Mouse (Mus musculus) heart, embryonic 11.5 days (tissue): Measurements from ENCODE around the gene Dpysl5. TPM values are rescaled to one million over a fixed set of nuclear protein-coding genes. Genes with fewer than 3 reads are reported as not detected.

Source experiments
- ATAC-seq: fragments of 200-750 bp; cut with Nextera tagmentation; replicated peaks from 2 replicates; pipeline ENCODE4 v1.8.0; 2017; ENCODE audit warnings: moderate library complexity; ENCODE audit not compliant: insufficient number of reproducible peaks, low FRiP score, low TSS enrichment
- H3K27ac ChIP-seq: fragments of 300-500 bp; sonication (generic); 2 replicates; pipeline ENCODE4 v1.5.1; 2014; ENCODE audit warnings: mild to moderate bottlenecking, low read depth, low read length
- H3K27me3 ChIP-seq: fragments of 300-500 bp; sonication (generic); 2 replicates; pipeline ENCODE4 v1.6.1; 2014; ENCODE audit warnings: mild to moderate bottlenecking, low read length, mixed read lengths; ENCODE audit not compliant: control insufficient read depth, insufficient read depth
- H3K36me3 ChIP-seq: fragments of 300-500 bp; sonication (generic); 2 replicates; pipeline ENCODE4 v1.6.1; 2014; ENCODE audit warnings: mild to moderate bottlenecking, low read length, moderate library complexity, mixed read lengths; ENCODE audit not compliant: control insufficient read depth, insufficient read depth
- H3K4me1 ChIP-seq: fragments of 300-500 bp; sonication (generic); 2 replicates; pipeline ENCODE4 v1.6.1; 2014; ENCODE audit warnings: low read length; ENCODE audit not compliant: control insufficient read depth, insufficient read depth
- H3K4me2 ChIP-seq: fragments of 300-500 bp; sonication (generic); 2 replicates; pipeline ENCODE4 v1.6.1; 2014; ENCODE audit warnings: mild to moderate bottlenecking, moderate library complexity
- H3K4me3 ChIP-seq: fragments of 300-500 bp; sonication (generic); 2 replicates; pipeline ENCODE4 v1.5.1; 2014; ENCODE audit warnings: low read depth, low read length
- H3K9ac ChIP-seq: fragments of 300-500 bp; sonication (generic); 2 replicates; pipeline ENCODE4 v1.6.1; 2014; ENCODE audit warnings: mild to moderate bottlenecking, low read depth, low read length, moderate library complexity
- H3K9me3 ChIP-seq: fragments of 300-500 bp; sonication (generic); replicated peaks from 2 replicates; pipeline ENCODE4 v1.6.1; 2016; ENCODE audit warnings: low read length; ENCODE audit not compliant: control insufficient read depth
- WGBS: fragments of 180-500 bp; shearing (Covaris S2); extraction: QIAGEN DNeasy Blood & Tissue Kit; methylation state at CpG from one replicate; pipeline ENCODE4 v1.1.7; 2014; ENCODE audit not compliant: insufficient replicate concordance; 5-methylcytosine and 5-hydroxymethylcytosine counted together
- polyA plus RNA-seq: library from polyadenylated mRNA; unstranded; fragments of >200 nt; fragmentation: Nextera tagmentation; extraction: Ambion mirVana; gene quantifications from 2 replicates; pipeline ENCODE4 v1.2.1, GENCODE M21; 2014

The Dpysl5 gene
- polyA plus RNA-seq, 1 experiment from 2014 or later = 3.5 TPM

GRCm38 (mm10) chr5:30815120-30815465, 103.7 kb downstream of the Dpysl5 start:
- H3K36me3 ChIP-seq = no peaks in the 10 kb centered on the region
- no peak for ATAC-seq
- H3K27ac ChIP-seq = no peak overlapping the region
- peaks cover 2% of the 10 kb centered on the region; the same call in 1 of the 2 replicates for H3K4me1 ChIP-seq
- H3K9ac ChIP-seq = peak overlapping the region; percentile 82
- WGBS = 5% methylated on average over 7 of the region's 7 CpGs
- H3K4me3 ChIP-seq = peak overlapping the region; percentile 86
- no peaks in the 10 kb centered on the region for H3K9me3 ChIP-seq
- H3K27me3 ChIP-seq = peaks cover 10% of the 10 kb centered on the region
- H3K4me2 ChIP-seq = peak overlapping the region; percentile 89

DNA sequence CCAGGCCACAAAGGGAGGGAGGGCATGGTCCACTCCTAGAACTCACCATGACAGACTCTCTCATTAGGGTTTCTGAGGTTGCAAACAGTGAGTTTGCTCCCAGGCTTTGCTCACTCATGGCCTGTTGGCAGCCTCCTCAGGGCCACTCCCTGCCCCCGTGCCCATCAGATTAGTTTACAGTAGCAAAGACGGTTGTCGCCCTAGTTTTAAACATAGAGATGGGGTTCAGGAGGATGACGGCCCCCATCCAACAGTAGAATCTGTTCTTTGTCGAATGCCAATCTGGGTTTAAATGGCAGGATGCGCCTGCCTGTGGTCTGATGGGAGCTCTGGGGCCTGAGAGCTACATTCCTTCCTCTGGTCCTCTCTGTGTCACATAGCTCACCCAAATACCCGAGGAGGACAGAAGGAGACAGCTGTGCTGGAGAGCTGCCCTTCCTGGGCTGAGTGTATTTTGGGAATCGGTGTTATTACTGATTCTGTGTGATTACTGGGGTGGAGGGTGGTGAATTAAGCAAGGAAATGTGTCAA, 105.0 kb downstream of the Dpysl5 start:
- 58% methylated on average over 8 of the region's 8 CpGs for WGBS
- no peak overlapping the region for H3K4me3 ChIP-seq
- H3K4me2 ChIP-seq = no peak overlapping the region
- no peak for ATAC-seq
- H3K27me3 ChIP-seq = peaks cover 10% of the 10 kb centered on the region
- no peaks in the 10 kb centered on the region for H3K36me3 ChIP-seq
- no peak overlapping the region for H3K9ac ChIP-seq
- H3K4me1 ChIP-seq = peaks cover 2% of the 10 kb centered on the region; the same call in 1 of the 2 replicates
- no peak overlapping the region for H3K27ac ChIP-seq
- no peaks in the 10 kb centered on the region for H3K9me3 ChIP-seq

- WGBS = 81% methylated on average over 8 of the region's 8 CpGs
- H3K4me1 ChIP-seq = peaks cover 2% of the 10 kb centered on the region; the same call in 1 of the 2 replicates
- ATAC-seq = no peak
- H3K9ac ChIP-seq = no peak overlapping the region
- no peak overlapping the region for H3K4me3 ChIP-seq
- H3K36me3 ChIP-seq = no peaks in the 10 kb centered on the region
- no peaks in the 10 kb centered on the region for H3K9me3 ChIP-seq
- H3K27ac ChIP-seq = no peak overlapping the region
- no peaks in the 10 kb centered on the region for H3K27me3 ChIP-seq
- H3K4me2 ChIP-seq = no peak overlapping the region
These were observed 107.5 kb downstream of the Dpysl5 start for GRCm38 (mm10) chr5:30818758-30819309.

DNA sequence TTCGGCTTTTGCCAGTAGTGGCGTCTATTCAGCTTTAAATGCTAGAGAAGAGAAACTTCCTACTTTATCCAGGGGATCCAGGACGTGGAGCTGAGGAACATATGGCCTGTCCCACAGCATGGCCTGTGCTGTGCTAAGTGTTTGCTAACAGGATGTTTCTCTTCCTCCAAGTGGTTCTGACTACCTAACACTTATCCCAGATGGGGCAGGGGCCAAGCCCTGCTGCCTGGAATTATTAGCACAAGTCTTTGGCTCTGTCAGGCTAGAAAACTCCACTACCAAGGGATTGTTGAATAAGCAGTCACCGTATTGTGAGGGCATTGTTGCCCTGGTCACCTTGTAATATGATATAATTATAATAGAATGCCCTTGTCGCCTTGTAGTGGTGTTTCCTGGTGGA, 111.3 kb downstream of the Dpysl5 start:
- no peak overlapping the region for H3K4me2 ChIP-seq
- H3K9me3 ChIP-seq = no peaks in the 10 kb centered on the region
- H3K4me1 ChIP-seq = peaks cover 6% of the 10 kb centered on the region
- WGBS = 72% methylated on average over 5 of the region's 5 CpGs
- no peak overlapping the region for H3K9ac ChIP-seq
- no peaks in the 10 kb centered on the region for H3K27me3 ChIP-seq
- H3K36me3 ChIP-seq = no peaks in the 10 kb centered on the region
- ATAC-seq = no peak
- no peak overlapping the region for H3K4me3 ChIP-seq
- H3K27ac ChIP-seq = no peak overlapping the region

DNA sequence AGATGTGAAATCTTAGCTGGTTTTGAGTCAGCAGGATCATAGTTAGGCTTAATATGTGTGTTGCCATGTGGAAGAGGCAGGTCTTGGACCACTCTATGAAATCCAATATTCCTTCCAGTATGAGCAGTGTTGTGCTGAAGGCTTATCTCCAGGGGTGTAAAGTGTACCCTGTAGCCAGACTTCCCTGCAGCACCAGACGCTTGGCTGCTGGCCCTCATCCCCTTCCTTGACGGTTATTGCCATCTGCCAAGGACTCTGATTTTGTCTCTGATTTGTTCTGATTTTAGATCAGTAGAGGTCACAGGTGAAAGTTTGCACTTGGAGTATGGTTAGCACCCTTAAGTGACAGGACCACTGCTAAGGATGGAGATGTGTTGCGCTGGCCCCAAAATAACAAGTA, 111.7 kb downstream of the Dpysl5 start:
- Histone ChIP-seq H3K4me1 (peaks cover 6% of the 10 kb centered on the region), H3K9me3 (no peaks in the 10 kb centered on the region), H3K9ac (no peak overlapping the region), H3K27ac (no peak overlapping the region), H3K4me2 (no peak overlapping the region), H3K36me3 (no peaks in the 10 kb centered on the region), H3K27me3 (no peaks in the 10 kb centered on the region), H3K4me3 (no peak overlapping the region)
- no peak for ATAC-seq
- 90% methylated on average over 3 of the region's 3 CpGs for WGBS

DNA sequence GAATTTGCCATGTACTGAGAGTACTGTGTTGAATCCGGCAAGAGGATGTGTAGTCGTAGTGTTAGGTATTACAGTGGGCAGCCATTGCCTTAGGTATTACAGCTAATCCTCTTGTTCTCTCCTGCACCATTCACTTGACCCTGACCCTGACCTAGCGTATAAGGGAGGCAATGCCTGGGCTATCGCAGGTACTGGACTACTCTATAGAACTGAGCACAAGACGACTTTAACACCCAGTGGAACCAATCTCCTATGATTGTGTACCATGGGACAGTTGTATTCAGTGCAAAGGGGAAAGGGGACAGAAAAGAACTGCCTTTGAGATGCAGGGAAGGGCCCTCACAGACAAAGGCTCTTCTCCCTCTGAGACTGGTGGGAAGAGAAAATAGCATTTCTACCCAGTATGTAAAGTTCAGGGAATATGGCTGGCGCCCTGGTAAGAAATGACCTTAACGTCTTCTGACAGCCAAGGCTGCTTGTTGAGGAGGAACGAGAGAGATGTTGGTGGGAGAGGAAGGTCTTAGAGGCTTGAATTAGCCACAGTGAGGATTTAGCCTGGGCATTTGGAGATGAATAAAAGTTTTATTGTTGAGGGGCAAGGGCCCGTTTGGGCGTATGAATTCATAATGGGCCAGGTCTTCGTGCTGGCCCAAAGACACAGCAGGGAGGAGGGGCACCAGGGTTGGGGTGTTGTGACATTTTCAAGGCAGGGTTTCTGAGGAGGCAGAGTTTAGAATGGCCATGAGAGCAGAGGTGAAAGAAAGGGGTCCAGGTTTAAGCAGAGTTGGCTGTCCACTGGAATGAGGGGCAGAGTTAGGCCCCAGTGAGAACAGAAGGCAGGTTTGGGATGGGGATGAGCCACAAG, 113.0 kb downstream of the Dpysl5 start:
- Histone ChIP-seq H3K36me3 (no peaks in the 10 kb centered on the region), H3K4me1 (peaks cover 6% of the 10 kb centered on the region), H3K4me2 (no peak overlapping the region), H3K9me3 (no peaks in the 10 kb centered on the region), H3K9ac (no peak overlapping the region), H3K27ac (no peak overlapping the region; the same call in 1 of the 2 replicates), H3K4me3 (no peak overlapping the region), H3K27me3 (no peaks in the 10 kb centered on the region)
- ATAC-seq = no peak
- 82% methylated on average over 11 of the region's 11 CpGs for WGBS

DNA sequence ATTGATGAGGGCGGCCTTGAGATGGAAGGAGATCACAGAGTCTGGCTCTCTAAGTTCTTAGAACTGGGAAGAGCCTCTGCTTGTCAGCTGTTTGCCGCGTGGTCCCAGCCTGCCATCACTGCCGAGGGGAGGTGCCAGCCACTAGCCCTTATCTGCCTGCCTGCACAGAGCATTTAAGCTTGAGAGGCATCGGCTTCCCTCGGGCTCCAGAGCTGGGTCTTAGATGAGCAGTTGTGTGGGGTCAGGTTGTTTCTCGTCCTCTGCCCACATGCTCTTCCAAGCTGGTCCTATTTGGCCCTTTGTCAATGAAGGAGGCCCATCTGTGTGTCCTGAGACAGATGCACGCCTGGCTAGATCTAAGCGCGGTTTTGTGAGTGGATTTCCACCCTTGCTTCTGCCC, 113.8 kb downstream of the Dpysl5 start:
- H3K27me3 ChIP-seq = no peaks in the 10 kb centered on the region
- no peak for ATAC-seq
- no peak overlapping the region for H3K4me2 ChIP-seq
- peaks cover 6% of the 10 kb centered on the region for H3K4me1 ChIP-seq
- 0 out of 2 replicates have a peak overlapping the region, but pooled peaks have one; percentile 30 for H3K9ac ChIP-seq
- no peak overlapping the region for H3K27ac ChIP-seq
- H3K36me3 ChIP-seq = no peaks in the 10 kb centered on the region
- no peaks in the 10 kb centered on the region for H3K9me3 ChIP-seq
- no peak overlapping the region for H3K4me3 ChIP-seq
- 36% methylated on average over 10 of the region's 10 CpGs for whole genome bisulfite sequencing

DNA sequence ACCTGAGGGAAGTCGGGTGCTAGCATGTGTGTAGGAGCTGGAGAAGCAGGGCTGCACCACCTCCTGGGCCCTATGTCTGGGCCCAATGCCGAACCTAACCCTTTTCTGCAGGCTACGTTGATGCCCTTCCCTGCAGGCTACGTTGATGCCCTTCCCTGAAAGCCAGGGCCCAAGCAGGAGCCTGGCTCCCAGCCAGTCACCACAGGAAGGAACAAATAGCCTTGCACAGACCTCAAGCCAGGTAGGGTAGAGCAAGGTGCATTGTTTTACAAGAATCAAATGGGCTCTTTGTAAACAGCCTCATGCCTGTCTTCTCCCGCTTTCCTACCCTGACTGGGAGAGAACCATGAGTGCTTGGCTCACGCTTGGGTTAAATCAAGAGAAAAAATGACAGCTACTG, 114.5 kb downstream of the Dpysl5 start:
- no peak overlapping the region for H3K4me3 ChIP-seq
- WGBS = 74% methylated on average over 6 of the region's 6 CpGs
- no peaks in the 10 kb centered on the region for H3K36me3 ChIP-seq
- ATAC-seq = no peak
- H3K9ac ChIP-seq = no peak overlapping the region
- no peak overlapping the region for H3K4me2 ChIP-seq
- H3K9me3 ChIP-seq = no peaks in the 10 kb centered on the region
- peaks cover 6% of the 10 kb centered on the region for H3K4me1 ChIP-seq
- no peaks in the 10 kb centered on the region for H3K27me3 ChIP-seq
- H3K27ac ChIP-seq = no peak overlapping the region
